Mouse (Mus musculus) cortical plate, adult 2 months (tissue): Measurements from ENCODE around the gene Aida. TPM values are rescaled to one million over a fixed set of nuclear protein-coding genes. Genes with fewer than 3 reads are reported as not detected.
"Not testable (repeated sequence)": the region's sequence is repeated elsewhere in the genome, so short reads cannot be mapped to it uniquely, and the experiment has no call there.

Experiments used
- H3K27ac ChIP-seq: fragments of 200-500 bp; 2 replicates; pipeline ENCODE4 v1.5.1; 2012; ENCODE audit warnings: low read length, control low read depth, inconsistent platforms; ENCODE audit not compliant: insufficient read depth
- H3K4me1 ChIP-seq: fragments of 200-500 bp; 2 replicates; pipeline ENCODE4 v1.6.1; 2011; ENCODE audit warnings: low read length; ENCODE audit not compliant: control insufficient read depth, insufficient read depth
- H3K4me3 ChIP-seq: fragments of 200-500 bp; 2 replicates; pipeline ENCODE4 v1.5.1; 2011; ENCODE audit warnings: mild to moderate bottlenecking, low read length, control low read depth; ENCODE audit not compliant: insufficient read depth
- CTCF ChIP-seq: fragments of 200-500 bp; IDR thresholded peaks from 2 replicates; pipeline ENCODE4 v1.5.1; 2011; ENCODE audit warnings: mild to moderate bottlenecking, control low read depth, low read length; ENCODE audit not compliant: insufficient read depth; ENCODE audit errors: extremely low read depth
- POLR2A ChIP-seq: fragments of 200-500 bp; IDR thresholded peaks from 2 replicates; pipeline ENCODE4 v1.6.1; 2011; ENCODE audit warnings: mild to moderate bottlenecking, low read length, control low read depth; ENCODE audit not compliant: insufficient read depth; ENCODE audit errors: extremely low read depth
- polyA plus RNA-seq: library from polyadenylated mRNA; depleted of rRNA; stranded (reverse); fragments of >200 nt; gene quantifications from 2 replicates; pipeline ENCODE4 v1.2.3, GENCODE M21; 2012

The Aida gene
- polyA plus RNA-seq, 1 experiment = 55.6 TPM

DNA sequence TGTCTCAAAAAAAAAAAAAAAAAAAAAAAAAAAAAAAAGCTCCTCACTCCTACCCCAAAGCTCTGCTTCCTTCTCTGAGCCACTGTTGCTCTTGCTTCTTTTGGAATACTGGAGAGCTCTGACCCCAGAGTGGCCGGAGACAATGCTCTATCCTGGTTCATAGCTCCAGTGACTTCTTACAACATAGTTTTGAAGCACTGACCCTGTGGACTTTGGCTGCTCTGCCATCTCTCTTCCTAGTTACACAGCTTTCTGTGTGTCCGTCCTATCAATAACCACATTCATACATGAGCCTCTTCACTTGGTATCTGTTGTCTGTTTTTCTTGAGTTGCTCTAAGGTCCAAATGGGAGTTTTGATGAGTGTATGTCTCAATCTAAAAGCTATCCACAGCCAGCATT is 15.7 kb downstream of the Aida start:
- Histone ChIP-seq H3K4me1 (no peaks in the 10 kb centered on the region), H3K27ac (no peak overlapping the region)
- TF ChIP-seq CTCF (no peak), POLR2A (no peak)

DNA sequence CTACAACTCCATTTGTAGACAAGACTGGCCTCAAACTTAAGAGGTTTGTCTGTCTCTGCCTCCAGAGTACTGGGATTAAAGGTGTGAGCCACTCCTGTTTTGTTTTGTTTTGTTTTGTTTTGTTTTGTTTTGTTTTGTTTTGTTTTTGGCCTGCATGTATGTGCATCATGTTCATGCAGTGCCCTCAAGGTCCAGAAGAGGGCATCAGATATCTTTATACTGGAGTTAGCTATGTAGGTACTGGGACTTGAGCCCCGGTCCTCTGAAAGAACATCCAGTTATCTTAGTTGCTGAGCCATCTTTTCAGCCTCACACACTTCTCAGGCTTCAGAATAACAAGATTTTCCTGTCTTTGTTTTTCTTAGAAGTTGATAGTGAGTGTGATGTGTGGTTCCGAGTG is 19.4 kb downstream of the Aida start:
- Histone ChIP-seq H3K4me3 (no peak overlapping the region), H3K4me1 (no peaks in the 10 kb centered on the region), H3K27ac (no peak overlapping the region)
- TF ChIP-seq CTCF (no peak), POLR2A (no peak)

More for the DNA sequence above, 15.7 kb downstream of the Aida start:
- no peak overlapping the region for H3K4me3 ChIP-seq

DNA sequence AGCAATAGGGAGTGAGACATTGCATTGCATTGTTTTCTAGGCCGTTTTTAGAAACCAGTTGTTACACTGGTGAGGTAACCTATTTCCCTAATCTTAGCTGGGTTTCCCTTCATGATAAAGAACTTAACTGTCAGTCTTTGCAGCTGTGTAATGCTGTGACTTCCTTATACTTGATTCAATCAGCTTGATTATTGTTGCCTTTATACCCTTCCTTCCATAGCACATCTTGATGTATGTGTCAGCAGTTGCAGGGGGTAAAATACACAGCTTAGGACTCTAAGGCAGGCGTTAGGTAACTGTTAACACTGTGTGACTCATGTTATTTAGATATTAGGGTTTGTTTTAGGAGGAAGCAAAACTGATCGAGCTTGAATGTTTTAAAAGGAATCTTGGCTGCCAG is 24.3 kb downstream of the Aida start:
- Histone ChIP-seq H3K27ac (no peak overlapping the region), H3K4me1 (no peaks in the 10 kb centered on the region), H3K4me3 (no peak overlapping the region)
- no peak for TF ChIP-seq POLR2A

DNA sequence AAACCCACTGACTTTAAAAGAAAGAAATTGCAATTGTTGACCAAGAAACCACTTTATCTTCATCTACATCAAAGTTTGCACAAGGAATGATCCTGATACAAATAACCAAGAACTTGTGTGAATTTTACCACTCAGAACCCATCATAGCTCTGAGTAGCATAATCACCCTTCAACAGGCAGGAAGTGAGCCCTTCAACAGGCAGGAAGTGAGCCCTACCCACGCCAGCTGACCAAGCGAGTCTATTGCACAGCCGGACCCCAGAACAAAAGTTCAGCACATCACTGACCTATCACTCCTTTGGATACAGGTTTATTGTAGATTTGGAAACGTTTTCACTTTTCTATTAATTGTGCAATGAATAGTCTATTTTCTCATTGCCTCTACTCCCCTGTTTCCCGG is 26.1 kb downstream of the Aida start:
- not testable (repeated sequence) for H3K4me1 ChIP-seq, H3K27ac ChIP-seq, H3K4me3 ChIP-seq

DNA sequence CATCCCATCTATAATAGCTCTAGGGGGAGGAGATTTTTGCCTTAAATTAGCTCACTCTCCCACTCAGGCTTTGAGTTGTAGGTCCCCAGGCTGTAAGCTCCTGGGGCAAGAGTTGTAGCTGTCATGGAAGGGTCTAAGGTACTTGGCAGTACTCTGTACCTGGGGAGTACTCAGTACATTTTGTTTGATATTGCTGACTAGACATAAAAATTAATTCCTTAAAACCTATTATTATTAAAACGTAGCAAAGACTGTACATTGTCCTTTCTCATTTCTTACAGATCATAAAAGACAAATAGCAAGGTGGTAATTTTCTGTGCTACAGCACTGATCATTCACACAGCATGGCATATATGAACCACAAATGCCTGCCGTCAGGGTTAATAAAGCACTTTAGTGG is 27.5 kb downstream of the Aida start:
- no peaks in the 10 kb centered on the region for H3K4me1 ChIP-seq
- TF ChIP-seq CTCF = no peak

DNA sequence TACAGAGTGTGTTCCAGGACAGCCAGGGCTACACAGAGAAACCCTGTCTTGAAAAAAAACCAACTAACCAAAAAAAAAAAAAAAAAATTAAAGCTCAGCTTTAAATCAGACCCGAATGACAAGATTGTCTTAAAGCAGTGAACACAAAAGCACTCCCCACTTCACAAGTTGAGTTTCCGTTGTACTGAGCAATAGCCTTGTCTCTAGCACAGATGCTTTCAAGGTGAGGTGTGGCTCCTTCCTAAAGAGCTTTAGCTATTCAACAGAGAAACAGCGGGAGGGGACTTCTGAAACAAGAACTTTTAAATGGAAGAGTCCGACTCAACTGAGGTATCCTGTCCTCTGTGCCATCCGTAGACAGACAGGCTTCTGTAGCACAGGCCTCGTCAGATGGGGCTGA is 28.0 kb downstream of the Aida start:
- TF ChIP-seq POLR2A (no peak), CTCF (no peak)
- H3K4me1 ChIP-seq = no peaks in the 10 kb centered on the region
- H3K27ac ChIP-seq = no peak overlapping the region
- H3K4me3 ChIP-seq = no peak overlapping the region

More for the DNA sequence above, 27.5 kb downstream of the Aida start:
- Histone ChIP-seq H3K4me3 (no peak overlapping the region), H3K27ac (no peak overlapping the region)

DNA sequence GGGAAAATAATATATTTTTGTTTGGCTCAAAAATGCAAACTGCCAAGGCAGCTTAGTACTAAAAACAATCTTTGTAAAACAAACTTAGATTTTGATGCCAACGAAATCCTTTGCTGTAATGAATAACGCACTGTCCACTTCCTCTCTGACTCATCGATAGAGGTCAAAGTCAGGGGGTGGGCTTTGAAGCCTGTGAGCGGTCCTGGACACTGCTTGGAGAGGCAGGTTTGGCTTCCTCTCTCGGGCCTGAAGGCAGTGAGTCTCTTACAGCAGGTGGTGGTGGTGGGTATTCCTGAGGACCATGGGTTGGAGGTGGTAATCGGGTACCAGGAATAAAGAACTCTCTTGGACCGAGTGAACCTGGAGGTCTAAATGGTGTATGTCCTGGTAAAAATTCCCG is 30.8 kb downstream of the Aida start:
- Histone ChIP-seq H3K4me1 (no peaks in the 10 kb centered on the region), H3K4me3 (no peak overlapping the region), H3K27ac (no peak overlapping the region)
- TF ChIP-seq CTCF = no peak
- no peak for TF ChIP-seq POLR2A

DNA sequence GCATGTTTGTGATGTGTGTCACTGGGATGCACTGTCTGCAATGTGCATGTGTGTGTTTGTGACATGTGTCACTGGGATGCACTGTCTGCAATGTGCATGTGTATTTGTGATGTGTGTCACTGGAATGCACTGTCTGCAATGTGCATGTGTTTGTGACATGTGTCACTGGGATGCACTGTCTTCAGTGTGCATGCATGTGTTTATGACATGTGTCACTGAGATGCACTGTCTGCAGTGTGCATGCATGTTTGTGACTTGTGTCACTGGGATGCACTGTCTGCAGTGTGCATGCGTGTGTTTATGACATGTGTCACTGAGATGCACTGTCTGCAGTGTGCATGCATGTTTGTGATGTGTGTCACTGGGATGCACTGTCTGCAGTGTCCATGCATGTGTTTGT is 46.5 kb downstream of the Aida start:
- not testable (repeated sequence) for H3K27ac ChIP-seq, H3K4me1 ChIP-seq, H3K4me3 ChIP-seq

DNA sequence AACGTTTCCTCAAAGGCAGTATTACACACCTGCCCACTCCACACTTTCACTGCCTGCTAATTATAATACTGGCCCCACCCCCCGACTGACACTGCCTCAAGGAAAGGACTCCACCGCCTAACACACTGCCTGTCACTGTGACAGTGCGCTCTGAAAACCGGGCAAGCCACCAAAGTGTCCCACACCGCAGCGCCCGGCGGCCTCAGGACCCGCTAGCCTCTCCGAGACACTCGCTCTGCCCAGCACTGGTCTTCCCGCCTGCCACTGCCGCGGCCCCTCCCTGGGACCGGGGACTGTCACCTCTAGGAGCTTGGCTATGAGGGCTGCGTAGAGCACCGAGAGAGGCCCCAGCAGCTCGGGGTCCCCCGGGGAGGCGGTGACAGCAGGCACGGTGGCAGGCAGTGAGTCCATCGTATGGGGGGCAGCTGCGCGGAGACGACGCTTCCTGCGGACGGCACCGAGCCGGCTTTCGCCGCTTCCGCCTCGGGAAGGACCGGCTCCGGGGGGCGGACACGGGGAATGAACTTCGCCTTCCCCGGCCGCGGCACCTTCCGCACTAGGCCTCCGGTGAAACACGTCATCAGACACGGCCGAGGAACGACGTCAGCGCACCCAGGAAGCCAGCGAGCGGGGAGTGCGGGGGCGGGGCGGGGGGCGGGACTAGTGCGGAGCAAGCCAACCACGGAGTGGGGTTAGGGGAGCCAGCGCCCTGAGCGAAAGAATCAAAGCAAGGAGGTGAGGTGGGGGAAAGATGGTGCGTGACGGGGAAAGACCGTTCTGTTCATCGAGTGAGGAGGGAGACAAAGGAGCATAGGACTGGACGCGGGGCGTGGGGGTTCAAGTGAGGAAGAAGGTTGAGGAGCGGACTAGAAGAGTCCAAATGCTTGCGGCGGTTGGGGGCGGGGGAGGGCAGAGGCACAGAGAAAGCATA is 48.8 kb downstream of the Aida start:
- TF ChIP-seq CTCF = no peak
- peak; percentile 81 for TF ChIP-seq POLR2A
- no peaks in the 10 kb centered on the region for H3K4me1 ChIP-seq
- H3K4me3 ChIP-seq = peak overlapping the region; percentile 98
- peak overlapping the region; percentile 74 for H3K27ac ChIP-seq

DNA sequence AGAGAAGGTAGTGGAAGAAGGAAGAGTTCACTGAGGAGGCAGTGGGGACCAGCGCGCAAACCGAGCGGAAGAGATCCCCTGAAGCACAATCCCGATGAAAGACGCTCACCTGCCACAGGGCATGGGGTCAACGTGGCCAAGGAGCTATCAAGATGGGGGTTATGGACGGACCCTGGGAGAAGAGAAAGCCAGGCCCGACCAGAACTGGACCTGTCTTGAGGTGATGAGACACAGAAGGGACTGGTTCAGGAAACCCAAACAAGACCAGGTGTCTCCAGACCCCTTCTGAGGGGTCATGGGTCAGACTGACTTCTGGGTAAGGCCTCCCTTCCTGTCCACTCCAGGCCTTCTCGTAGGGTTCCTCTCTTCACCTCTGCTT is 49.4 kb downstream of the Aida start:
- peak overlapping the region; percentile 98 for H3K4me3 ChIP-seq
- H3K27ac ChIP-seq = peak overlapping the region; percentile 21; the same call in 1 of the 2 replicates
- TF ChIP-seq POLR2A = no peak
- no peak for TF ChIP-seq CTCF
- no peaks in the 10 kb centered on the region for H3K4me1 ChIP-seq

DNA sequence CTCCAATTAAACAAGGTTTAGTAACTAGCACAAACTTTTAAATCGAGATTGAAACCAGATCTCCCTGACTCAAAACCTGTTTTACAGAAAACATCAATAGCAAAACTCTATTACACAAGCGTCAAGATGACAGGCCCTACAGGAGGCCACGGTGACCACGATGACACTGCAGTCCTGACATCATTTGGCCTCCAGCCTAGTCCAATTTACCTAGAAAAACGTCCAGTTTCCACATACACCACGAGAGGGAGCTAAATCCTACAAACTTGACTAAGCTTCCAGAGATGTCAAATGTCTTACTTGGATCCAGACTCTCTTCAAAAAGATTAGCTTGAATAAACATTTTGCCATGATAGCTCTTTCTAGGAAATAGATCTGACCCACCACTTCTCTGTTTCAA is 53.5 kb downstream of the Aida start:
- Histone ChIP-seq H3K4me1 (no peaks in the 10 kb centered on the region), H3K4me3 (no peak overlapping the region), H3K27ac (no peak overlapping the region)
- TF ChIP-seq CTCF (peak; percentile 48), POLR2A (no peak)
